Mouse (Mus musculus): ENCODE measurements around the gene Mrps36. TPM values are rescaled to one million over a fixed set of nuclear protein-coding genes. Genes with fewer than 3 reads are reported as not detected.

The Mrps36 gene
- polyA plus RNA-seq, 1 experiment, result 13.0 TPM

GRCm38 (mm10) chr13:100697541-100697940 is 46.9 kb downstream of the Mrps36 start:
- no peak for TF ChIP-seq POLR2A (IDR thresholded peaks at IDR 0.05; ENCODE audit: low read depth, low read length)
- TF ChIP-seq CTCF (IDR thresholded peaks at IDR 0.05; ENCODE audit: extremely low read depth, insufficient read depth, insufficient read length, insufficient replicate concordance), result no peak
- H3K36me3 ChIP-seq (ENCODE audit: control insufficient read depth, insufficient read depth, low read length), result peaks cover 32% of the 10 kb centered on the region
- no peak for DNase-seq (ENCODE audit: low read depth in 1 of 2, low spot score in 2 of 2)
- H3K27ac ChIP-seq (ENCODE audit: insufficient read depth, low read length), result no peak overlapping the region
- H3K4me1 ChIP-seq (ENCODE audit: control insufficient read depth, insufficient read depth, insufficient read length), result no peaks in the 10 kb centered on the region
- no peak overlapping the region for H3K4me3 ChIP-seq (ENCODE audit: extremely low read depth, insufficient read depth, insufficient read length)
- 67% methylated on average over 3 of the region's 3 CpGs for WGBS
- H3K27me3 ChIP-seq (ENCODE audit: control insufficient read depth, insufficient read depth, low read length), result no peaks in the 10 kb centered on the region

DNA sequence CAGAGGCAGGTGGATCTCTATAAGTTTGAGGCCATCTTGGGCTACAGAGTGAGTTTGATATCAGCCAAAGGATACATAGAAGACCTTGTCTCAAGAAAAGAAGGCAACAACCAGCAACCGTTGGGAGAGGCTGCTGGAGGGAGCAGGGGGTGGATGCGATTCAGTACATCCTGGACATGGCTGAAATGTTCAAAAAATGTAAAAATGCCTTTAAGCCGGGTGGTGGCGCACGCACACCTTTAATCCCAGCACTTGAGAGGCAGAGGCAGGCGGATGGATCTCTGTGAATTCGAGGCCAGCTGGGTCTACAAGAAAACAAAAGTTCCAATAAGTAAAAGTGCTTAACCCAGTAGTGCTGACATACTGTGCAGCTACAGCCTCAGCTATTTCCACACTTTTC is 56.9 kb downstream of the Mrps36 start:
- no peak for DNase-seq (ENCODE audit: low read depth in 1 of 2, low spot score in 2 of 2)
- no peak for TF ChIP-seq POLR2A (IDR thresholded peaks at IDR 0.05; ENCODE audit: low read depth, low read length)
- no peak for TF ChIP-seq CTCF (IDR thresholded peaks at IDR 0.05; ENCODE audit: extremely low read depth, insufficient read depth, insufficient read length, insufficient replicate concordance)
- Histone ChIP-seq H3K36me3 (ENCODE audit: control insufficient read depth, insufficient read depth, low read length) (peaks cover 6% of the 10 kb centered on the region), H3K4me3 (ENCODE audit: extremely low read depth, insufficient read depth, insufficient read length) (no peak overlapping the region), H3K27ac (ENCODE audit: insufficient read depth, low read length) (no peak overlapping the region), H3K4me1 (ENCODE audit: control insufficient read depth, insufficient read depth, insufficient read length) (no peaks in the 10 kb centered on the region), H3K27me3 (ENCODE audit: control insufficient read depth, insufficient read depth, low read length) (no peaks in the 10 kb centered on the region)
- 87% methylated on average over 7 of the region's 7 CpGs for whole genome bisulfite sequencing

Other genes with a start within 250 kb of the Mrps36 start
- 0.07 and 0.09 TPM in 2 replicates for gene Ocln, start 191.9 kb downstream of the Mrps36 start, polyA plus RNA-seq (2012; rRNA removed)
- gene Marveld2, start 127.7 kb downstream of the Mrps36 start, polyA plus RNA-seq (2012; rRNA removed), result 4.5 and 5.3 TPM in 2 replicates
- gene Ak6, start 93.7 kb downstream of the Mrps36 start, polyA plus RNA-seq (2012; rRNA removed), result 15.5 and 19.3 TPM in 2 replicates
- 2.7 and 2.8 TPM in 2 replicates for gene Rad17, start 93.6 kb downstream of the Mrps36 start, polyA plus RNA-seq (2012; rRNA removed)
- gene Taf9, start 93.1 kb downstream of the Mrps36 start, polyA plus RNA-seq (2012; rRNA removed), result 2.3 and 2.9 TPM in 2 replicates
- gene Ccdc125, start 74.9 kb downstream of the Mrps36 start, polyA plus RNA-seq (2012; rRNA removed), result 2.7 and 2.9 TPM in 2 replicates
- gene Cdk7, start 13.7 kb downstream of the Mrps36 start, polyA plus RNA-seq (2012; rRNA removed), result 7.2 and 7.4 TPM in 2 replicates
- 0.90 and 1.0 TPM in 2 replicates for gene Cenph, start 31.2 kb upstream of the Mrps36 start, polyA plus RNA-seq (2012; rRNA removed)
- gene Ccnb1, start 41.9 kb upstream of the Mrps36 start, polyA plus RNA-seq (2012; rRNA removed), result 7.7 and 8.5 TPM in 2 replicates
- gene Slc30a5, start 88.8 kb upstream of the Mrps36 start, polyA plus RNA-seq (2012; rRNA removed), result 20.6 and 24.0 TPM in 2 replicates